Mouse (Mus musculus) kidney, adult 8-10 months (tissue): ENCODE data around the gene Msantd3.

Experiments used
- DNase-seq, 2 experiments: peaks; one replicate each; pipeline ENCODE4 v3.0.0; 2022

The Msantd3 gene

DNA sequence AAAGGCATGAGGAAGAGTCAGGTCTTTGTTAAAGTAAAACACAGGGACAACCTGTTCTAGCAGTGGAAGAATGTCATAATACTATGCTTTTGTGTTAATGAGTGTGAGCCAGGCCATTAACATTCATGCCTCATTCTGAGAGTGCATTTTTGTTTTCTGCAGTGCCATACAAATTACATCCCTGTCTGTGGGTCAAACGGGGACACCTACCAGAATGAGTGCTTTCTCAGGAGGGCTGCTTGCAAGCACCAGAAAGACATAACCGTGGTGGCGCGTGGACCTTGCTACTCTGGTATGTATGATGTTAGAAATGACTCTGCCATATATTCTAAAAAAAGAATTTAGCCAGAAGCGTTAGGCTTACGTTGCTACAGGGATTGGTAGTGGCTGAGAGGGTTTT lies 70.5 kb downstream of the Msantd3 start:
- DNase-seq, result no peak
